Mouse (Mus musculus): ENCODE data around the gene Wdr37. TPM values are rescaled to one million over a fixed set of nuclear protein-coding genes. Genes with fewer than 3 reads are reported as not detected.

The Wdr37 gene
- polyA plus RNA-seq, 2 experiments = 4.1 to 7.2 TPM

GRCm38 (mm10) chr13:8823546-8823945 is 48.2 kb downstream of the Wdr37 start:
- Histone ChIP-seq H3K27ac (no peak overlapping the region), H3K27me3 (ENCODE audit: control insufficient read depth, insufficient read depth, low read length) (no peaks in the 10 kb centered on the region), H3K4me1 (replicated peaks; ENCODE audit: control insufficient read depth in 2 of 2, insufficient read depth in 2 of 2, low read length in 1 of 2) (no peaks in the 10 kb centered on the region), H3K4me3 (ENCODE audit: insufficient read depth in 1 of 2, low read depth in 2 of 2, low read length in 2 of 2) (no peak overlapping the region), H3K36me3 (replicated peaks; ENCODE audit: control insufficient read depth, insufficient read depth, low read depth) (peaks cover 14% of the 10 kb centered on the region), H3K9ac (replicated peaks) (no peak overlapping the region), H3K4me2 (ENCODE audit: low read depth) (no peak overlapping the region), H3K9me3 (ENCODE audit: control insufficient read depth, low read length) (no peaks in the 10 kb centered on the region)
- TF ChIP-seq EP300 (IDR thresholded peaks at IDR 0.05; ENCODE audit: low read depth) (no peak), CTCF (IDR thresholded peaks at IDR 0.05; ENCODE audit: low read depth) (no peak)
- ATAC-seq (ENCODE audit: insufficient read depth) = no peak
- 83% methylated on average over 8 of the region's 8 CpGs for WGBS (ENCODE audit: insufficient replicate concordance)
- DNase-seq (ENCODE audit: low read depth in 3 of 3, low spot score in 3 of 3) = no peak

GRCm38 (mm10) chr13:8823120-8823519 is 48.6 kb downstream of the Wdr37 start:
- no peaks in the 10 kb centered on the region for H3K4me1 ChIP-seq (replicated peaks; ENCODE audit: control insufficient read depth in 2 of 2, insufficient read depth in 2 of 2, low read length in 1 of 2)
- H3K27ac ChIP-seq = no peak overlapping the region
- H3K27me3 ChIP-seq (ENCODE audit: control insufficient read depth, insufficient read depth, low read length) = no peaks in the 10 kb centered on the region
- no peak for ATAC-seq (ENCODE audit: insufficient read depth)
- no peak overlapping the region for H3K4me2 ChIP-seq (ENCODE audit: low read depth)
- H3K9ac ChIP-seq (replicated peaks) = no peak overlapping the region
- H3K4me3 ChIP-seq (ENCODE audit: insufficient read depth in 1 of 2, low read depth in 2 of 2, low read length in 2 of 2) = no peak overlapping the region
- H3K9me3 ChIP-seq (ENCODE audit: control insufficient read depth, low read length) = no peaks in the 10 kb centered on the region
- peaks cover 12% of the 10 kb centered on the region for H3K36me3 ChIP-seq (replicated peaks; ENCODE audit: control insufficient read depth, insufficient read depth, low read depth)
- TF ChIP-seq CTCF (IDR thresholded peaks at IDR 0.05; ENCODE audit: low read depth) (no peak), EP300 (IDR thresholded peaks at IDR 0.05; ENCODE audit: low read depth) (no peak)
- WGBS (ENCODE audit: insufficient replicate concordance) = 82% methylated on average over 6 of the region's 6 CpGs
- no peak for DNase-seq (ENCODE audit: low read depth in 3 of 3, low spot score in 3 of 3)

GRCm38 (mm10) chr13:8822201-8822600 is 49.5 kb downstream of the Wdr37 start:
- ATAC-seq (ENCODE audit: insufficient read depth) (no peak), DNase-seq (ENCODE audit: low read depth in 3 of 3, low spot score in 3 of 3) (no peak)
- WGBS (ENCODE audit: insufficient replicate concordance) = 86% methylated on average over 4 of the region's 4 CpGs
- Histone ChIP-seq H3K27ac (no peak overlapping the region), H3K4me3 (ENCODE audit: insufficient read depth in 1 of 2, low read depth in 2 of 2, low read length in 2 of 2) (no peak overlapping the region), H3K4me1 (replicated peaks; ENCODE audit: control insufficient read depth in 2 of 2, insufficient read depth in 2 of 2, low read length in 1 of 2) (no peaks in the 10 kb centered on the region), H3K36me3 (replicated peaks; ENCODE audit: control insufficient read depth, insufficient read depth, low read depth) (peaks cover 14% of the 10 kb centered on the region), H3K4me2 (ENCODE audit: low read depth) (no peak overlapping the region), H3K9ac (replicated peaks) (no peak overlapping the region), H3K27me3 (ENCODE audit: control insufficient read depth, insufficient read depth, low read length) (no peaks in the 10 kb centered on the region), H3K9me3 (ENCODE audit: control insufficient read depth, low read length) (no peaks in the 10 kb centered on the region)
- TF ChIP-seq CTCF (IDR thresholded peaks at IDR 0.05; ENCODE audit: low read depth) (no peak), EP300 (IDR thresholded peaks at IDR 0.05; ENCODE audit: low read depth) (no peak)

- Histone ChIP-seq H3K27me3 (ENCODE audit: control insufficient read depth, insufficient read depth, low read length) (no peaks in the 10 kb centered on the region), H3K9ac (replicated peaks) (no peak overlapping the region), H3K4me3 (ENCODE audit: insufficient read depth in 1 of 2, low read depth in 2 of 2, low read length in 2 of 2) (no peak overlapping the region), H3K4me1 (replicated peaks; ENCODE audit: control insufficient read depth in 2 of 2, insufficient read depth in 2 of 2, low read length in 1 of 2) (no peaks in the 10 kb centered on the region), H3K36me3 (replicated peaks; ENCODE audit: control insufficient read depth, insufficient read depth, low read depth) (peaks cover 6% of the 10 kb centered on the region), H3K4me2 (ENCODE audit: low read depth) (no peak overlapping the region), H3K9me3 (ENCODE audit: control insufficient read depth, low read length) (no peaks in the 10 kb centered on the region), H3K27ac (no peak overlapping the region)
- TF ChIP-seq EP300 (IDR thresholded peaks at IDR 0.05; ENCODE audit: low read depth) = no peak
- no peak for TF ChIP-seq CTCF (IDR thresholded peaks at IDR 0.05; ENCODE audit: low read depth)
- ATAC-seq (ENCODE audit: insufficient read depth) = no peak
- no peak for DNase-seq (ENCODE audit: low read depth in 3 of 3, low spot score in 3 of 3)
- WGBS (ENCODE audit: insufficient replicate concordance) = 84% methylated on average over 2 of the region's 2 CpGs
Measured at GRCm38 (mm10) chr13:8805931-8806330, 65.8 kb downstream of the Wdr37 start.

- H3K27ac ChIP-seq = no peak overlapping the region
- no peak for DNase-seq (ENCODE audit: low read depth in 3 of 3, low spot score in 3 of 3)
- 74% methylated on average over 6 of the region's 6 CpGs for WGBS (ENCODE audit: insufficient replicate concordance)
- H3K36me3 ChIP-seq (replicated peaks; ENCODE audit: control insufficient read depth, insufficient read depth, low read depth) = peaks cover 5% of the 10 kb centered on the region
- H3K4me1 ChIP-seq (replicated peaks; ENCODE audit: control insufficient read depth in 2 of 2, insufficient read depth in 2 of 2, low read length in 1 of 2) = no peaks in the 10 kb centered on the region
- no peak overlapping the region for H3K4me3 ChIP-seq (ENCODE audit: insufficient read depth in 1 of 2, low read depth in 2 of 2, low read length in 2 of 2)
- no peak for TF ChIP-seq EP300 (IDR thresholded peaks at IDR 0.05; ENCODE audit: low read depth)
- TF ChIP-seq CTCF (IDR thresholded peaks at IDR 0.05; ENCODE audit: low read depth) = no peak
- no peak overlapping the region for H3K4me2 ChIP-seq (ENCODE audit: low read depth)
- H3K9me3 ChIP-seq (ENCODE audit: control insufficient read depth, low read length) = no peaks in the 10 kb centered on the region
- H3K9ac ChIP-seq (replicated peaks) = no peak overlapping the region
- no peak for ATAC-seq (ENCODE audit: insufficient read depth)
- H3K27me3 ChIP-seq (ENCODE audit: control insufficient read depth, insufficient read depth, low read length) = no peaks in the 10 kb centered on the region
Measured at GRCm38 (mm10) chr13:8800576-8800975, 71.1 kb downstream of the Wdr37 start.

Data from liver, embryonic 14.5 days (tissue).